Mouse (Mus musculus) cerebellum, postnatal 36 days (tissue): ENCODE data around the gene Lama4.

Experiments
- DNase-seq, 2 experiments: peaks; one replicate each; pipeline ENCODE4 v3.0.0; 2021 to 2022; ENCODE audit warnings: mixed read lengths in 2 of 2

Lama4 gene

GRCm38 (mm10) chr10:38995896-38996295, 30.6 kb downstream of the Lama4 start:
- DNase-seq: no peak

GRCm38 (mm10) chr10:39000951-39001350, 35.6 kb downstream of the Lama4 start:
- DNase-seq: no peak

- no peak for DNase-seq
These were observed 37.2 kb downstream of the Lama4 start for GRCm38 (mm10) chr10:39002521-39002920.

GRCm38 (mm10) chr10:39003520-39003919, 38.2 kb downstream of the Lama4 start:
- no peak for DNase-seq

GRCm38 (mm10) chr10:39005494-39005893, 40.2 kb downstream of the Lama4 start:
- DNase-seq: no peak

GRCm38 (mm10) chr10:39006433-39007105, 41.3 kb downstream of the Lama4 start:
- no peak for DNase-seq

GRCm38 (mm10) chr10:39014836-39015235, 49.5 kb downstream of the Lama4 start:
- no peak for DNase-seq

- no peak for DNase-seq
These were observed 52.7 kb downstream of the Lama4 start for GRCm38 (mm10) chr10:39017986-39018385.

- no peak for DNase-seq
These were observed 53.3 kb downstream of the Lama4 start for GRCm38 (mm10) chr10:39018635-39019034.

- no peak for DNase-seq
These were observed 58.4 kb downstream of the Lama4 start for GRCm38 (mm10) chr10:39023618-39024256.

GRCm38 (mm10) chr10:39026529-39026928, 61.2 kb downstream of the Lama4 start:
- DNase-seq: no peak

GRCm38 (mm10) chr10:39027058-39027457, 61.7 kb downstream of the Lama4 start:
- no peak for DNase-seq

- no peak for DNase-seq
These were observed 63.1 kb downstream of the Lama4 start for GRCm38 (mm10) chr10:39028403-39028802.

- DNase-seq: no peak
These were observed 64.2 kb downstream of the Lama4 start for GRCm38 (mm10) chr10:39029297-39030147.

GRCm38 (mm10) chr10:39030148-39030685, 64.9 kb downstream of the Lama4 start:
- DNase-seq: no peak

- no peak for DNase-seq
These were observed 74.2 kb downstream of the Lama4 start for GRCm38 (mm10) chr10:39039564-39039963.

- DNase-seq: no peak
These were observed 74.7 kb downstream of the Lama4 start for GRCm38 (mm10) chr10:39040026-39040425.

- DNase-seq: no peak
These were observed 79.2 kb downstream of the Lama4 start for GRCm38 (mm10) chr10:39044476-39044995.

- DNase-seq: no peak
These were observed 79.8 kb downstream of the Lama4 start for GRCm38 (mm10) chr10:39045111-39045510.

GRCm38 (mm10) chr10:39047775-39048174, 82.5 kb downstream of the Lama4 start:
- DNase-seq: no peak

GRCm38 (mm10) chr10:39049581-39050294, 84.4 kb downstream of the Lama4 start:
- no peak for DNase-seq

GRCm38 (mm10) chr10:39056050-39056449, 90.7 kb downstream of the Lama4 start:
- no peak for DNase-seq
